Mouse (Mus musculus) bone marrow macrophage, adult 2 months (primary cell): ENCODE data around the gene Saysd1.

Experiments
- CTCF ChIP-seq: IDR thresholded peaks from 2 replicates; pipeline ENCODE4 v1.5.1; 2012; ENCODE audit warnings: low read depth, mild to moderate bottlenecking, low read length, moderate library complexity
- POLR2A ChIP-seq: IDR thresholded peaks from 2 replicates; pipeline ENCODE4 v1.6.1; 2012; ENCODE audit warnings: mild to moderate bottlenecking, low read depth, low read length, borderline replicate concordance

GRCm38 (mm10) chr14:20171840-20172239, 33.5 kb upstream of the Saysd1 start:
- TF ChIP-seq CTCF: no peak
- TF ChIP-seq POLR2A: no peak
